Mouse (Mus musculus) thymus, adult 2 months (tissue): Measurements from ENCODE around the gene Cdh16.

ENCODE experiments used
- CTCF ChIP-seq: fragments of 200-500 bp; IDR thresholded peaks from 2 replicates; pipeline ENCODE4 v1.5.1; 2012; ENCODE audit warnings: mild to moderate bottlenecking, control low read depth, low read length, moderate library complexity, borderline replicate concordance; ENCODE audit not compliant: control insufficient read depth, poor library complexity, insufficient read depth; ENCODE audit errors: extremely low read depth
- POLR2A ChIP-seq: fragments of 200-500 bp; IDR thresholded peaks from 2 replicates; pipeline ENCODE4 v1.6.1; 2012; ENCODE audit warnings: mild to moderate bottlenecking, low read length, control low read depth, moderate library complexity; ENCODE audit not compliant: control insufficient read depth, poor library complexity, insufficient read depth; ENCODE audit errors: extremely low read depth

- no peak for TF ChIP-seq POLR2A
- no peak for TF ChIP-seq CTCF
Observed at GRCm38 (mm10) chr8:104594611-104595362, 29.4 kb downstream of the Cdh16 start.
